Mouse (Mus musculus) testis, adult 2 months (tissue): ENCODE data around the gene 5430403G16Rik. TPM values are rescaled to one million over a fixed set of nuclear protein-coding genes. Genes with fewer than 3 reads are reported as not detected.
A peak's percentile ranks its signal among the peaks of the same experiment; 100 is the strongest.
"Not testable (repeated sequence)": the region's sequence is repeated elsewhere in the genome, so short reads cannot be mapped to it uniquely, and the experiment has no call there.

Experiments used
- H3K27ac ChIP-seq: fragments of 200-500 bp; 2 replicates; pipeline ENCODE4 v1.5.1; 2012; ENCODE audit warnings: low read depth, low read length; ENCODE audit not compliant: control insufficient read depth, insufficient read depth
- H3K27me3 ChIP-seq: fragments of 200-500 bp; 2 replicates; pipeline ENCODE4 v1.6.1; 2012; ENCODE audit warnings: mild to moderate bottlenecking, low read length, moderate library complexity; ENCODE audit not compliant: control insufficient read depth, insufficient read depth
- H3K36me3 ChIP-seq: fragments of 200-500 bp; 2 replicates; pipeline ENCODE4 v1.6.1; 2012; ENCODE audit warnings: mild to moderate bottlenecking, low read length; ENCODE audit not compliant: control insufficient read depth, insufficient read depth
- H3K4me1 ChIP-seq: fragments of 200-500 bp; 2 replicates; pipeline ENCODE4 v1.6.1; 2012; ENCODE audit warnings: low read length; ENCODE audit not compliant: control insufficient read depth, insufficient read depth
- H3K4me3 ChIP-seq: fragments of 200-500 bp; 2 replicates; pipeline ENCODE4 v1.5.1; 2012; ENCODE audit warnings: low read depth, mild to moderate bottlenecking, low read length, moderate library complexity, mixed read lengths; ENCODE audit not compliant: control insufficient read depth
- CTCF ChIP-seq: fragments of 200-500 bp; IDR thresholded peaks from 2 replicates; pipeline ENCODE4 v1.5.1; 2012; ENCODE audit warnings: low read depth, mild to moderate bottlenecking, inconsistent platforms, low read length, moderate library complexity; ENCODE audit not compliant: control insufficient read depth, insufficient read depth, insufficient replicate concordance
- POLR2A ChIP-seq: fragments of 200-500 bp; IDR thresholded peaks from 2 replicates; pipeline ENCODE4 v1.6.1; 2012; ENCODE audit warnings: low read depth, mild to moderate bottlenecking, inconsistent platforms, low read length, moderate library complexity; ENCODE audit not compliant: control insufficient read depth
- polyA plus RNA-seq: library from polyadenylated mRNA; depleted of rRNA; stranded (reverse); fragments of >200 nt; gene quantifications from 2 replicates; pipeline ENCODE4 v1.2.3, GENCODE M21; 2012; rRNA removed

5430403G16Rik gene
- 0.02 and 0.05 TPM in 2 replicates for polyA plus RNA-seq

- H3K4me1 ChIP-seq, H3K27me3 ChIP-seq, H3K27ac ChIP-seq, H3K36me3 ChIP-seq: not testable (repeated sequence)
- peak within 1 kb of the TSS; percentile 87 for H3K4me3 ChIP-seq
These were observed at the start of gene 5430403G16Rik for GRCm38 (mm10) chr5:109690537-109691201. TSS of gene 5430403G16Rik (minus strand) at chr5:109691041.

GRCm38 (mm10) chr5:109717341-109717740, 26.5 kb upstream of the 5430403G16Rik start:
- not testable (repeated sequence) for H3K4me1 ChIP-seq, H3K4me3 ChIP-seq, H3K36me3 ChIP-seq, H3K27ac ChIP-seq, H3K27me3 ChIP-seq

GRCm38 (mm10) chr5:109691205-109691965, 544 bp upstream of the 5430403G16Rik start:
- not testable (repeated sequence) for H3K36me3 ChIP-seq, H3K4me1 ChIP-seq, H3K27me3 ChIP-seq, H3K27ac ChIP-seq
- H3K4me3 ChIP-seq, result peak overlapping the region; percentile 87

- H3K36me3 ChIP-seq, result no peaks in the 10 kb centered on the region
- H3K4me3 ChIP-seq, result no peak overlapping the region
- no peaks in the 10 kb centered on the region for H3K4me1 ChIP-seq
- no peaks in the 10 kb centered on the region for H3K27me3 ChIP-seq
- no peak overlapping the region for H3K27ac ChIP-seq
- TF ChIP-seq CTCF, result no peak
- TF ChIP-seq POLR2A, result no peak
These were observed 7.9 kb downstream of the 5430403G16Rik start for GRCm38 (mm10) chr5:109682921-109683320.

Other genes with a start within 250 kb of the 5430403G16Rik start
- 24.0 and 26.3 TPM in 2 replicates for gene Crlf2, start 132.0 kb downstream of the 5430403G16Rik start, polyA plus RNA-seq
- 0.81 and 0.93 TPM in 2 replicates for gene 4930522L14Rik, start 60.8 kb upstream of the 5430403G16Rik start, polyA plus RNA-seq
- 1.3 and 16.8 TPM in 2 replicates for gene Gm15446, start 232.4 kb upstream of the 5430403G16Rik start, polyA plus RNA-seq